Mouse (Mus musculus): ENCODE data around the gene Tbccd1. TPM values are rescaled to one million over a fixed set of nuclear protein-coding genes. Genes with fewer than 3 reads are reported as not detected.

Gene Tbccd1
- 20.1 and 23.5 TPM in 2 replicates for polyA plus RNA-seq (2015; fragmentation: Nextera tagmentation; extraction: Ambion mirVana)

GRCm38 (mm10) chr16:22857431-22858113 lies at the start of gene Tbccd1, which contains the start of gene Dnajb11:
Tbccd1 (minus strand) TSS chr16:22857669.
Dnajb11 (plus strand) TSS chr16:22857845.
- Histone ChIP-seq H3K9me3 (ENCODE audit: control insufficient read depth, low read length) (no peaks in the 10 kb centered on the region), H3K4me3 (ENCODE audit: low read length) (peak within 1 kb of the TSS; percentile 66), H3K36me3 (ENCODE audit: control insufficient read depth, insufficient read depth, low read length) (no peaks in the 10 kb centered on the region), H3K4me1 (ENCODE audit: control insufficient read depth, insufficient read depth, low read depth, low read length) (peaks cover 12% of the 10 kb centered on the region), H3K27ac (ENCODE audit: low read depth, low read length) (peak within 1 kb of the TSS; percentile 74), H3K9ac (ENCODE audit: low read depth, low read length) (peak within 1 kb of the TSS; percentile 72), H3K27me3 (replicated peaks; ENCODE audit: control insufficient read depth, insufficient read depth, low read length) (no peaks in the 10 kb centered on the region), H3K4me2 (ENCODE audit: low read length) (peak within 1 kb of the TSS; percentile 85)
- WGBS, result under 1% methylated on average over 62 of the region's 62 CpGs
- peak; percentile 100 for ATAC-seq

GRCm38 (mm10) chr16:22901326-22901725 lies 43.9 kb upstream of the Tbccd1 start:
- no peak for ATAC-seq
- Histone ChIP-seq H3K4me3 (ENCODE audit: low read length) (no peak overlapping the region), H3K4me2 (ENCODE audit: low read length) (no peak overlapping the region), H3K9me3 (ENCODE audit: control insufficient read depth, low read length) (no peaks in the 10 kb centered on the region), H3K4me1 (ENCODE audit: control insufficient read depth, insufficient read depth, low read depth, low read length) (no peaks in the 10 kb centered on the region), H3K9ac (ENCODE audit: low read depth, low read length) (no peak overlapping the region), H3K27me3 (replicated peaks; ENCODE audit: control insufficient read depth, insufficient read depth, low read length) (no peaks in the 10 kb centered on the region), H3K27ac (ENCODE audit: low read depth, low read length) (no peak overlapping the region), H3K36me3 (ENCODE audit: control insufficient read depth, insufficient read depth, low read length) (no peaks in the 10 kb centered on the region)
- 81% methylated on average over 3 of the region's 3 CpGs for WGBS

GRCm38 (mm10) chr16:22899866-22900570 lies 42.5 kb upstream of the Tbccd1 start:
- Histone ChIP-seq H3K9me3 (ENCODE audit: control insufficient read depth, low read length) (no peaks in the 10 kb centered on the region), H3K4me2 (ENCODE audit: low read length) (no peak overlapping the region), H3K27ac (ENCODE audit: low read depth, low read length) (no peak overlapping the region), H3K4me1 (ENCODE audit: control insufficient read depth, insufficient read depth, low read depth, low read length) (no peaks in the 10 kb centered on the region), H3K36me3 (ENCODE audit: control insufficient read depth, insufficient read depth, low read length) (no peaks in the 10 kb centered on the region), H3K4me3 (ENCODE audit: low read length) (no peak overlapping the region), H3K27me3 (replicated peaks; ENCODE audit: control insufficient read depth, insufficient read depth, low read length) (no peaks in the 10 kb centered on the region), H3K9ac (ENCODE audit: low read depth, low read length) (no peak overlapping the region)
- no peak for ATAC-seq
- 85% methylated on average over 10 of the region's 10 CpGs for WGBS

GRCm38 (mm10) chr16:22899346-22899745 lies 41.9 kb upstream of the Tbccd1 start:
- H3K9ac ChIP-seq (ENCODE audit: low read depth, low read length), result no peak overlapping the region; the same call in 1 of the 2 replicates
- no peak for ATAC-seq
- H3K36me3 ChIP-seq (ENCODE audit: control insufficient read depth, insufficient read depth, low read length), result no peaks in the 10 kb centered on the region
- H3K27me3 ChIP-seq (replicated peaks; ENCODE audit: control insufficient read depth, insufficient read depth, low read length), result no peaks in the 10 kb centered on the region
- WGBS, result 46% methylated on average over 5 of the region's 5 CpGs
- H3K27ac ChIP-seq (ENCODE audit: low read depth, low read length), result no peak overlapping the region
- no peak overlapping the region for H3K4me2 ChIP-seq (ENCODE audit: low read length)
- H3K4me1 ChIP-seq (ENCODE audit: control insufficient read depth, insufficient read depth, low read depth, low read length), result no peaks in the 10 kb centered on the region
- no peaks in the 10 kb centered on the region for H3K9me3 ChIP-seq (ENCODE audit: control insufficient read depth, low read length)
- no peak overlapping the region for H3K4me3 ChIP-seq (ENCODE audit: low read length)

GRCm38 (mm10) chr16:22896618-22897017 lies 39.1 kb upstream of the Tbccd1 start:
- Histone ChIP-seq H3K4me1 (ENCODE audit: control insufficient read depth, insufficient read depth, low read depth, low read length) (no peaks in the 10 kb centered on the region), H3K4me2 (ENCODE audit: low read length) (no peak overlapping the region), H3K9me3 (ENCODE audit: control insufficient read depth, low read length) (no peaks in the 10 kb centered on the region), H3K27me3 (replicated peaks; ENCODE audit: control insufficient read depth, insufficient read depth, low read length) (no peaks in the 10 kb centered on the region), H3K27ac (ENCODE audit: low read depth, low read length) (no peak overlapping the region), H3K36me3 (ENCODE audit: control insufficient read depth, insufficient read depth, low read length) (no peaks in the 10 kb centered on the region), H3K4me3 (ENCODE audit: low read length) (no peak overlapping the region), H3K9ac (ENCODE audit: low read depth, low read length) (no peak overlapping the region)
- no peak for ATAC-seq
- 83% methylated on average over 2 of the region's 2 CpGs for WGBS

- no peaks in the 10 kb centered on the region for H3K9me3 ChIP-seq (ENCODE audit: control insufficient read depth, low read length)
- H3K36me3 ChIP-seq (ENCODE audit: control insufficient read depth, insufficient read depth, low read length), result no peaks in the 10 kb centered on the region
- no peak overlapping the region for H3K27ac ChIP-seq (ENCODE audit: low read depth, low read length)
- no peaks in the 10 kb centered on the region for H3K27me3 ChIP-seq (replicated peaks; ENCODE audit: control insufficient read depth, insufficient read depth, low read length)
- ATAC-seq, result no peak
- H3K9ac ChIP-seq (ENCODE audit: low read depth, low read length), result no peak overlapping the region
- H3K4me1 ChIP-seq (ENCODE audit: control insufficient read depth, insufficient read depth, low read depth, low read length), result no peaks in the 10 kb centered on the region
- H3K4me3 ChIP-seq (ENCODE audit: low read length), result no peak overlapping the region
- 82% methylated on average over 7 of the region's 8 CpGs for WGBS
- no peak overlapping the region for H3K4me2 ChIP-seq (ENCODE audit: low read length)
Observed at GRCm38 (mm10) chr16:22894095-22894494, 36.6 kb upstream of the Tbccd1 start.

- no peak overlapping the region for H3K27ac ChIP-seq (ENCODE audit: low read depth, low read length)
- H3K4me3 ChIP-seq (ENCODE audit: low read length), result no peak overlapping the region
- no peaks in the 10 kb centered on the region for H3K4me1 ChIP-seq (ENCODE audit: control insufficient read depth, insufficient read depth, low read depth, low read length)
- 95% methylated on average over 8 of the region's 8 CpGs for WGBS
- no peak overlapping the region for H3K4me2 ChIP-seq (ENCODE audit: low read length)
- no peaks in the 10 kb centered on the region for H3K27me3 ChIP-seq (replicated peaks; ENCODE audit: control insufficient read depth, insufficient read depth, low read length)
- no peak for ATAC-seq
- H3K9ac ChIP-seq (ENCODE audit: low read depth, low read length), result no peak overlapping the region
- no peaks in the 10 kb centered on the region for H3K36me3 ChIP-seq (ENCODE audit: control insufficient read depth, insufficient read depth, low read length)
- no peaks in the 10 kb centered on the region for H3K9me3 ChIP-seq (ENCODE audit: control insufficient read depth, low read length)
Observed at GRCm38 (mm10) chr16:22891733-22892154, 34.3 kb upstream of the Tbccd1 start.

GRCm38 (mm10) chr16:22890683-22891510 lies 33.4 kb upstream of the Tbccd1 start, which contains the start of gene Ahsg:
Ahsg (plus strand) TSS chr16:22891277.
- Histone ChIP-seq H3K9ac (ENCODE audit: low read depth, low read length) (no peak within 1 kb of the TSS), H3K4me1 (ENCODE audit: control insufficient read depth, insufficient read depth, low read depth, low read length) (no peaks in the 10 kb centered on the region), H3K36me3 (ENCODE audit: control insufficient read depth, insufficient read depth, low read length) (no peaks in the 10 kb centered on the region), H3K4me2 (ENCODE audit: low read length) (no peak within 1 kb of the TSS), H3K4me3 (ENCODE audit: low read length) (no peak within 1 kb of the TSS), H3K27me3 (replicated peaks; ENCODE audit: control insufficient read depth, insufficient read depth, low read length) (no peaks in the 10 kb centered on the region), H3K9me3 (ENCODE audit: control insufficient read depth, low read length) (no peaks in the 10 kb centered on the region), H3K27ac (ENCODE audit: low read depth, low read length) (no peak within 1 kb of the TSS)
- ATAC-seq, result no peak
- WGBS, result 87% methylated on average over 11 of the region's 11 CpGs

- Histone ChIP-seq H3K4me1 (ENCODE audit: control insufficient read depth, insufficient read depth, low read depth, low read length) (no peaks in the 10 kb centered on the region), H3K27me3 (replicated peaks; ENCODE audit: control insufficient read depth, insufficient read depth, low read length) (no peaks in the 10 kb centered on the region), H3K4me3 (ENCODE audit: low read length) (no peak overlapping the region), H3K9me3 (ENCODE audit: control insufficient read depth, low read length) (no peaks in the 10 kb centered on the region), H3K9ac (ENCODE audit: low read depth, low read length) (no peak overlapping the region), H3K4me2 (ENCODE audit: low read length) (no peak overlapping the region), H3K27ac (ENCODE audit: low read depth, low read length) (no peak overlapping the region), H3K36me3 (ENCODE audit: control insufficient read depth, insufficient read depth, low read length) (no peaks in the 10 kb centered on the region)
- WGBS, result 91% methylated on average over 8 of the region's 8 CpGs
- no peak for ATAC-seq
Observed at GRCm38 (mm10) chr16:22889716-22890115, 32.2 kb upstream of the Tbccd1 start.
